Mouse (Mus musculus) small intestine, adult 2 months (tissue): ENCODE measurements around the gene Gm8369.

Experiments used
- CTCF ChIP-seq: fragments of 200-500 bp; IDR thresholded peaks from 2 replicates; pipeline ENCODE4 v1.5.1; 2012; ENCODE audit warnings: low read depth, mild to moderate bottlenecking, control low read depth, inconsistent platforms, low read length, moderate library complexity, mixed read lengths; ENCODE audit not compliant: insufficient replicate concordance, insufficient read length; ENCODE audit errors: extremely low read depth
- POLR2A ChIP-seq: fragments of 200-500 bp; IDR thresholded peaks from 2 replicates; pipeline ENCODE4 v1.6.1; 2012; ENCODE audit warnings: low read depth, mild to moderate bottlenecking, control low read depth, inconsistent platforms, low read length, moderate library complexity

- TF ChIP-seq CTCF (no peak), POLR2A (no peak)
Observed at GRCm38 (mm10) chr19:11443964-11444363, 41.8 kb upstream of the Gm8369 start.
